Mouse (Mus musculus) erythroblast, adult 5-6 weeks (primary cell): Measurements from ENCODE around the gene Gpr33. TPM values are rescaled to one million over a fixed set of nuclear protein-coding genes. Genes with fewer than 3 reads are reported as not detected.

ENCODE experiments used
- ATAC-seq: replicated peaks from 2 replicates; pipeline ENCODE4 v1.8.0; 2016; ENCODE audit warnings: moderate number of reproducible peaks, mild to moderate bottlenecking, moderate TSS enrichment, inconsistent platforms; ENCODE audit not compliant: poor library complexity, low FRiP score, severe bottlenecking
- total RNA-seq, 2 experiments: library from RNA; stranded (forward) in 1 of 2; stranded (reverse) in 1 of 2; fragments of 150-400 nt in 1 of 2; fragments of 200-764, 138-1000 nt in 1 of 2; gene quantifications; 2 replicates each; pipeline versions ENCODE4 v1.2.3 to v1.2.4; 2015 to 2017; ENCODE audit warnings: low replicate concordance in 2 of 2

Gpr33 gene
- total RNA-seq (2015; ENCODE audit: low replicate concordance) (not detected in 2 replicates), total RNA-seq (2017; ENCODE audit: low replicate concordance) (not detected in 2 replicates)

- no peak for ATAC-seq
These were observed at the start of gene Gpr33 for GRCm38 (mm10) chr12:52027963-52028362. Gpr33 (minus strand) TSS chr12:52028063.

GRCm38 (mm10) chr12:52049324-52049723 lies 21.5 kb upstream of the Gpr33 start:
- ATAC-seq = no peak

GRCm38 (mm10) chr12:52046371-52046770 lies 18.5 kb upstream of the Gpr33 start:
- ATAC-seq = no peak

- ATAC-seq = no peak
These were observed 15.0 kb upstream of the Gpr33 start for GRCm38 (mm10) chr12:52042818-52043336.

GRCm38 (mm10) chr12:52038352-52038751 lies 10.5 kb upstream of the Gpr33 start:
- no peak for ATAC-seq

- ATAC-seq = no peak
These were observed 7.1 kb upstream of the Gpr33 start for GRCm38 (mm10) chr12:52034956-52035355.

GRCm38 (mm10) chr12:52032276-52032675 lies 4.4 kb upstream of the Gpr33 start:
- no peak for ATAC-seq

GRCm38 (mm10) chr12:52014494-52015029 lies 13.3 kb downstream of the Gpr33 start:
- no peak for ATAC-seq

- ATAC-seq = no peak
These were observed 13.8 kb downstream of the Gpr33 start for GRCm38 (mm10) chr12:52014044-52014443.

- no peak for ATAC-seq
These were observed 14.6 kb downstream of the Gpr33 start for GRCm38 (mm10) chr12:52013274-52013673.

GRCm38 (mm10) chr12:52012159-52012558 lies 15.7 kb downstream of the Gpr33 start:
- ATAC-seq = no peak

GRCm38 (mm10) chr12:52010630-52010961 lies 17.3 kb downstream of the Gpr33 start:
- ATAC-seq = no peak

- no peak for ATAC-seq
These were observed 17.8 kb downstream of the Gpr33 start for GRCm38 (mm10) chr12:52009928-52010629.

- peak; percentile 19; the same call in 1 of the 2 replicates for ATAC-seq
These were observed 21.2 kb downstream of the Gpr33 start for GRCm38 (mm10) chr12:52006633-52006994.

- peak; percentile 93 for ATAC-seq
These were observed 21.8 kb downstream of the Gpr33 start, which contains the start of gene Dtd2 for GRCm38 (mm10) chr12:52005877-52006632. Dtd2 (minus strand) TSS chr12:52006501.

GRCm38 (mm10) chr12:52002746-52003145 lies 25.1 kb downstream of the Gpr33 start:
- no peak for ATAC-seq

GRCm38 (mm10) chr12:52001544-52001943 lies 26.3 kb downstream of the Gpr33 start:
- peak; percentile 58; the same call in 1 of the 2 replicates for ATAC-seq

GRCm38 (mm10) chr12:51998366-51998932 lies 29.4 kb downstream of the Gpr33 start:
- ATAC-seq = peak; percentile 84

- ATAC-seq = no peak
These were observed 31.9 kb downstream of the Gpr33 start for GRCm38 (mm10) chr12:51995738-51996536.

- no peak for ATAC-seq
These were observed 37.2 kb downstream of the Gpr33 start for GRCm38 (mm10) chr12:51990629-51991028.
